Mouse (Mus musculus) neural tube, embryonic 14.5 days (tissue): ENCODE measurements around the gene Ttll7. TPM values are rescaled to one million over a fixed set of nuclear protein-coding genes. Genes with fewer than 3 reads are reported as not detected.

Experiments used
- ATAC-seq: fragments of 200-750 bp; cut with Nextera tagmentation; 2 replicates; pipeline ENCODE4 v1.8.0; 2017; ENCODE audit warnings: low read depth, mild to moderate bottlenecking, moderate TSS enrichment, moderate library complexity
- H3K27ac ChIP-seq: fragments of 300-500 bp; sonication (generic); 2 replicates; pipeline ENCODE4 v1.5.1; 2014; ENCODE audit warnings: low read depth, mild to moderate bottlenecking, control low read depth, low read length, moderate library complexity, mixed read lengths
- H3K27me3 ChIP-seq: fragments of 300-500 bp; sonication (generic); 2 replicates; pipeline ENCODE4 v1.6.1; 2014; ENCODE audit warnings: low read length; ENCODE audit not compliant: control insufficient read depth, insufficient read depth
- H3K36me3 ChIP-seq: fragments of 300-500 bp; sonication (generic); 2 replicates; pipeline ENCODE4 v1.6.1; 2014; ENCODE audit warnings: low read length, mixed read lengths; ENCODE audit not compliant: control insufficient read depth, insufficient read depth
- H3K4me1 ChIP-seq: fragments of 300-500 bp; sonication (generic); 2 replicates; pipeline ENCODE4 v1.6.1; 2014; ENCODE audit warnings: low read length; ENCODE audit not compliant: control insufficient read depth, insufficient read depth
- H3K4me2 ChIP-seq: fragments of 300-500 bp; sonication (generic); 2 replicates; pipeline ENCODE4 v1.6.1; 2014; ENCODE audit warnings: mild to moderate bottlenecking, low read depth, low read length, control low read depth
- H3K4me3 ChIP-seq: fragments of 300-500 bp; sonication (generic); 2 replicates; pipeline ENCODE4 v1.5.1; 2014; ENCODE audit warnings: low read depth, low read length, control low read depth, mixed read lengths
- H3K9ac ChIP-seq: fragments of 300-500 bp; sonication (generic); replicated peaks from 2 replicates; pipeline ENCODE4 v1.6.1; 2014; ENCODE audit warnings: low read depth, mild to moderate bottlenecking, control low read depth, low read length, mixed read lengths
- H3K9me3 ChIP-seq: fragments of 300-500 bp; sonication (generic); 2 replicates; pipeline ENCODE4 v1.6.1; 2016; ENCODE audit warnings: low read length; ENCODE audit not compliant: control insufficient read depth
- WGBS: fragments of 180-500 bp; shearing (Covaris S2); extraction: QIAGEN DNeasy Blood & Tissue Kit; methylation state at CpG from one replicate; pipeline ENCODE4 v1.1.7; 2014; 5-methylcytosine and 5-hydroxymethylcytosine counted together
- polyA plus RNA-seq: library from polyadenylated mRNA; unstranded; fragments of >200 nt; fragmentation: Nextera tagmentation; extraction: Ambion mirVana; gene quantifications from 2 replicates; pipeline ENCODE4 v1.2.1, GENCODE M21; 2014

The Ttll7 gene
- polyA plus RNA-seq, 1 experiment from 2014 or later: 11.2 TPM

DNA sequence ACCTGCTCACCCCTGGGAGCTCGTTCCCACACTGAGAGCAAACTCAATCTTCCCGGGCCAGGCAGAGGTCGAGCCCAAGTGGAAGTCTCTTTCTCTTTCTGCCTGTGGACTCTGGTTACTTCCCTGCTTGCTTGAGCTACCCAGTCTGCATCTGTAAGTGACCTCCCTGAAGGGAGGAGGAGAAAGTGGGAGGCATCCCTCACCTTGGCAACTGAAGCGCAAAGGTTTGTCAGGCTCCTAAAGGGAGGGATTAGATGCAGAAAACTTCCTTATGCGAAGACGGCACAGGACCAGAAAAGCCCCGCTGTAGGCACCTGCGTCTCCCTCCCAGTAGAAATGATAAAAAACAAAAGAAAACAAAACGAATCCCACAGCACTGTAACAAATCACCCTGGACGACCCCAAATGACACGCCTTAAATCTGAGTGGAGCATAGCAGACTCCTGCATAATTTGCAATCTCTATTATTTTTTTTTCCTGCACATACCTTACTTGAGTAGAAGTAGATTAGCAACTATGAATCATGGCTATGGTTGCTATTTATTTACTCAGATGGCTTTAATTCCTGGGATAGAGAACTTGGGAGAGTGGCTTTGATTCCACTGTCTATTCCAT, 178.2 kb downstream of the Ttll7 start:
- no peaks in the 10 kb centered on the region for H3K4me1 ChIP-seq
- H3K27ac ChIP-seq: no peak overlapping the region
- H3K27me3 ChIP-seq: no peaks in the 10 kb centered on the region
- no peak for ATAC-seq
- no peaks in the 10 kb centered on the region for H3K9me3 ChIP-seq
- no peak overlapping the region for H3K9ac ChIP-seq
- H3K36me3 ChIP-seq: no peaks in the 10 kb centered on the region
- no peak overlapping the region for H3K4me3 ChIP-seq
- 54% methylated on average over 11 of the region's 11 CpGs for WGBS
- no peak overlapping the region for H3K4me2 ChIP-seq

Other genes starting within 250 kb of the Ttll7 start
- not detected in 2 replicates for gene Dnase2b, start 236.8 kb upstream of the Ttll7 start, polyA plus RNA-seq
- gene 4930503B20Rik, start 201.1 kb upstream of the Ttll7 start, polyA plus RNA-seq: 0.13 TPM in 1 of 2 replicates, not detected in the other
- gene Samd13, start 166.8 kb upstream of the Ttll7 start, polyA plus RNA-seq: 0.43 TPM in 1 of 2 replicates, not detected in the other
- gene Prkacb, start 39.4 kb upstream of the Ttll7 start, polyA plus RNA-seq: 228 and 234 TPM in 2 replicates